Mouse (Mus musculus) midbrain, embryonic 14.5 days (tissue): Measurements from ENCODE around the gene Myl7. TPM values are rescaled to one million over a fixed set of nuclear protein-coding genes. Genes with fewer than 3 reads are reported as not detected.

Source experiments
- ATAC-seq: fragments of 200-750 bp; cut with Nextera tagmentation; 2 replicates; pipeline ENCODE4 v1.8.0; 2017; ENCODE audit warnings: moderate number of reproducible peaks, moderate library complexity; ENCODE audit not compliant: low FRiP score, low TSS enrichment
- DNase-seq: peaks from one replicate; pipeline ENCODE4 v3.0.0-alpha.2; 2015
- H3K27ac ChIP-seq: fragments of 300-500 bp; sonication (generic); replicated peaks from 2 replicates; pipeline ENCODE4 v1.5.1; 2014; ENCODE audit warnings: mild to moderate bottlenecking, low read depth, low read length, moderate library complexity
- H3K27me3 ChIP-seq: fragments of 300-500 bp; sonication (generic); 2 replicates; pipeline ENCODE4 v1.6.1; 2014; ENCODE audit warnings: low read length, control low read depth, mixed read lengths; ENCODE audit not compliant: control insufficient read depth, insufficient read depth
- H3K36me3 ChIP-seq: fragments of 300-500 bp; sonication (generic); 2 replicates; pipeline ENCODE4 v1.6.1; 2014; ENCODE audit warnings: low read length, control low read depth; ENCODE audit not compliant: control insufficient read depth, insufficient read depth
- H3K4me1 ChIP-seq: fragments of 300-500 bp; sonication (generic); 2 replicates; pipeline ENCODE4 v1.6.1; 2014; ENCODE audit warnings: mild to moderate bottlenecking, antibody characterized with exemption, low read length, control low read depth; ENCODE audit not compliant: control insufficient read depth, insufficient read depth
- H3K4me2 ChIP-seq: fragments of 300-500 bp; sonication (generic); 2 replicates; pipeline ENCODE4 v1.6.1; 2014; ENCODE audit warnings: mild to moderate bottlenecking, low read length, moderate library complexity
- H3K4me3 ChIP-seq: fragments of 300-500 bp; sonication (generic); replicated peaks from 2 replicates; pipeline ENCODE4 v1.5.1; 2014; ENCODE audit warnings: low read depth, low read length
- H3K9ac ChIP-seq: fragments of 300-500 bp; sonication (generic); replicated peaks from 2 replicates; pipeline ENCODE4 v1.6.1; 2014; ENCODE audit warnings: mild to moderate bottlenecking, low read length, moderate library complexity
- H3K9me3 ChIP-seq: fragments of 300-500 bp; sonication (generic); 2 replicates; pipeline ENCODE4 v1.6.1; 2016; ENCODE audit warnings: low read length, control low read depth, mixed read lengths; ENCODE audit not compliant: control insufficient read depth
- WGBS: fragments of 180-500 bp; shearing (Covaris S2); extraction: QIAGEN DNeasy Blood & Tissue Kit; methylation state at CpG from one replicate; pipeline ENCODE4 v1.1.7; 2014; 5-methylcytosine and 5-hydroxymethylcytosine counted together
- polyA plus RNA-seq: library from polyadenylated mRNA; unstranded; fragments of >200 nt; fragmentation: Nextera tagmentation; extraction: Ambion mirVana; gene quantifications from 2 replicates; pipeline ENCODE4 v1.2.1, GENCODE M21; 2014

Gene Myl7
- polyA plus RNA-seq, 1 experiment from 2014 or later = not detected

DNA sequence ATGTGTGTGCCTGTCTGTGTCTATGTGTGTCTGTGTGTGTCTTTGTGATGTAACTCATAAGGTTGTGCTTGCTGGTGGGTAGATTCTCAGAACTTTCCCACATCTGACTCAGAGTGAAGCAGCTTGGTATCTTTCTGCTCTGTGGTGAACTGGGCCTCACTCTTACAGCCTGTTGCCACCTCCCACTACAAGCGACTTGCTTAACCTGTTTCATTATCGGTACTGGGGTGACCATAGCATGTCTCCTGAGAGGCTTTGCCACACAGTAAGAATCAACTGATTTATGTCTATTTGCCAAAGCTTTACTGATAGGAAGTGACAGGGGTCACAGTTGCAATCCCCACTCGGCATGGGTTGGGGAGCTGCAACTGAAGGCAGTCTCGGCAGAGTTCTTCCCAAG, 10.1 kb upstream of the Myl7 start:
- Histone ChIP-seq H3K36me3 (no peaks in the 10 kb centered on the region), H3K27ac (no peak overlapping the region), H3K27me3 (no peaks in the 10 kb centered on the region), H3K4me1 (no peaks in the 10 kb centered on the region), H3K9me3 (no peaks in the 10 kb centered on the region), H3K4me2 (no peak overlapping the region), H3K9ac (no peak overlapping the region), H3K4me3 (no peak overlapping the region)
- DNase-seq (no peak), ATAC-seq (no peak)
- 89% methylated on average over 4 of the region's 4 CpGs for WGBS

DNA sequence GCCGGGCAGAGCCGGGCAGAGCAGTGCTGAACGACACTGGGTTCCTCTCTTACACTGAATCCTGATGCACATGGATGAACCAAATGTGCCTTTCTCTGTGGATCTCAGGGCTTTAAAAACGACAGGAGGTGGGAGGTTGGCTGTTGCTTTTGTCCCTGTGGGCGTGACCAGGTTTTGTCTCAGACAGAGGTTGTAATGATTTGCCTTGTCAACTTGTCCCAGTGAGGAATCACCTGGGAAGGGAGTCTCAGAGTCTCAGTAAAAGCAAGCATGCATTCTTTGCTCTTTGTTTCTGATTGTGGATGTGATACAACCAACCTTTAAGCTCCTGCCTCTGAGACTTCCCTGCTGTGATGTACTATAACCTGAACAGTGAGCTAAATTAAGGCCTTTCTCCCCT, 8.5 kb upstream of the Myl7 start:
- WGBS = 37% methylated on average over 5 of the region's 5 CpGs
- Histone ChIP-seq H3K9ac (no peak overlapping the region), H3K27ac (no peak overlapping the region), H3K27me3 (no peaks in the 10 kb centered on the region), H3K4me2 (no peak overlapping the region), H3K36me3 (no peaks in the 10 kb centered on the region), H3K4me3 (no peak overlapping the region), H3K9me3 (no peaks in the 10 kb centered on the region), H3K4me1 (peaks cover 8% of the 10 kb centered on the region; the same call in 1 of the 2 replicates)
- ATAC-seq = no peak
- no peak for DNase-seq

DNA sequence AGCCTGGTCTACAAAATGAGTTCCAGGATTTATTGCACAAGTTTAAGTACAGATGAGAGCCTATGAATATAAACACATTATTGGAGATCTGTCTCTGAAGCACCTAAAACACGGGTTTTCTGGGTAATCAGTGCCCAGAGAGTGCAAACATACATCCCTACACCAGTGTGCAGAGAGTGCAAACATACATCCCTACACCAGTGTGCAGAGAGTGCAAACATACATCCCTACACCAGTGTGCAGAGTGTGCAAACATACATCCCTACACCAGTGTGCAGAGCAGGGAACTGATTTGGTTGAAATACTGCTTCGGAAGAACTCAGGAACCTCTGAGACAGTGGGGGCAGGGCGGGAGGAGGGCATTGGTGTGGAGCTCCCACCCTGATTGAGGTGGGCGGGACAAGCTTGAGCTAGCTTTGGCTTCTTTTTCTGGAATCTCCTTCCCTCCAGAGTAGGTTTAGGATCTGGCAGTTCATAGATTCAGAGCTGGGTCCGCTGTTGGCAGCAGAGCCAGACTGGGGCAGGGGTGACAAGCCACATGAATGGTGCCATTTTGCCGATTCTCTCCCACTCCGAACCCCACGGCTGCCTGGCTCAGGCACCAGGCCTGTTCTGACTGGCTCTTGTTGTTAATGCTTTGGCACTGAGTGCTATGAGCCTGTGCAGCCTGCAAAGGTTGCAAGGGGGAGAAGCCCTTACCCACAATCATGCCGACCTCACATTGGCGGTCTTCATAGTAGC, 7.4 kb upstream of the Myl7 start:
- 85% methylated on average over 10 of the region's 10 CpGs for WGBS
- Histone ChIP-seq H3K4me1 (peaks cover 20% of the 10 kb centered on the region), H3K36me3 (no peaks in the 10 kb centered on the region), H3K9me3 (no peaks in the 10 kb centered on the region), H3K4me2 (no peak overlapping the region), H3K4me3 (no peak overlapping the region), H3K27me3 (no peaks in the 10 kb centered on the region), H3K9ac (no peak overlapping the region), H3K27ac (no peak overlapping the region)
- DNase-seq (no peak), ATAC-seq (no peak)

DNA sequence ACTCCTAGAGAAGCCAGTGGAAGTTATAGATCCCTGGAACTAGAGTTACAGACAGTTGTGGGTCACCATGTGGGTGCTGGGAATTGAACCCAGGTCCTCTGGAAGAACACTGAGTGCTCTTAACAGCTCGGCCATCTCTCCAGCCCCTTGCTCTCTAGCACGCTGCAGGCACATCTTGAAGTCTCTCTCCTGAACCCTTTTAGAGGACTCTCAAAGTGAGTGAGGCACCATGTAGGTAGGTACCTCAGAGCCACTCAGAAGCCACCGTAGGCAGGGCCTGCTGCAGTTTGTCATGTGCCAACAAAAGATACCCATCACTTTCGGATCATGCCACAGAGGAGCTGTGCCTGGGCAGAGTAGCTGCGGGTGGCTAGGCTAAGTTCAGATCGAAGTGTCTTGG, 6.3 kb upstream of the Myl7 start:
- Histone ChIP-seq H3K27ac (no peak overlapping the region), H3K9me3 (no peaks in the 10 kb centered on the region), H3K9ac (no peak overlapping the region), H3K4me1 (peaks cover 22% of the 10 kb centered on the region), H3K4me3 (no peak overlapping the region), H3K36me3 (no peaks in the 10 kb centered on the region), H3K4me2 (no peak overlapping the region), H3K27me3 (no peaks in the 10 kb centered on the region)
- ATAC-seq = no peak
- no peak for DNase-seq
- 95% methylated on average over 6 of the region's 6 CpGs for WGBS

DNA sequence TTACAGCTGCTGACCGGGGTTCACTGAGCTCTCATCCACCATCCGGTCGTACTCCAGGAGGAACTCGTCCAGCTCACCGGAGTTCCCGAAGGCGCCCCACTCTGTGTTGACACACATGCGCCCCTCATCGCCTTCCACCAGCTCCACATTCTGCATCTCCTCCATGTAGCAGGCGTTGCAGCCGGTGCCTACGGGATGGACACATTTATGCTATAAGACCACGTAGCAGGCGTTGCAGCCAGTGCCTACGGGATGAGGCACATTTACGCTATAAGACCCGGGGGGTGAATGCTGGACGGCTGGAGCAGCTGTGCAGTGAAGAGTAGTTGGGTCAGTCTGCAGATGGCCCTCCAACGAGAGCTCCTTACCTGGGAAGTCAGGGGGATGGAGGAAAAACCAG, 5.8 kb upstream of the Myl7 start:
- DNase-seq = no peak

GRCm38 (mm10) chr11:5903844-5904243, 5.3 kb upstream of the Myl7 start:
- Histone ChIP-seq H3K9me3 (no peaks in the 10 kb centered on the region), H3K4me1 (peaks cover 22% of the 10 kb centered on the region), H3K36me3 (no peaks in the 10 kb centered on the region), H3K4me3 (no peak overlapping the region), H3K27ac (no peak overlapping the region), H3K9ac (no peak overlapping the region), H3K27me3 (no peaks in the 10 kb centered on the region), H3K4me2 (no peak overlapping the region)
- 87% methylated on average over 2 of the region's 2 CpGs for WGBS
- no peak for DNase-seq
- no peak for ATAC-seq

More for the DNA sequence above, 5.8 kb upstream of the Myl7 start:
- no peak overlapping the region for H3K4me2 ChIP-seq
- peaks cover 22% of the 10 kb centered on the region for H3K4me1 ChIP-seq
- no peaks in the 10 kb centered on the region for H3K36me3 ChIP-seq
- WGBS = 84% methylated on average over 19 of the region's 19 CpGs
- H3K27ac ChIP-seq = no peak overlapping the region
- no peak overlapping the region for H3K4me3 ChIP-seq
- no peaks in the 10 kb centered on the region for H3K9me3 ChIP-seq
- no peaks in the 10 kb centered on the region for H3K27me3 ChIP-seq
- no peak overlapping the region for H3K9ac ChIP-seq
- no peak for ATAC-seq

GRCm38 (mm10) chr11:5902390-5902789, 3.8 kb upstream of the Myl7 start:
- H3K27me3 ChIP-seq = 0 out of 2 replicates have a peak, but pooled peaks cover 4% of the 10 kb centered on the region
- ATAC-seq (0 out of 2 replicates have a peak, but pooled peaks have one; percentile 16), DNase-seq (peak; percentile 62)
- H3K4me1 ChIP-seq = peaks cover 25% of the 10 kb centered on the region
- peak overlapping the region; percentile 82 for H3K4me2 ChIP-seq
- H3K4me3 ChIP-seq = peak overlapping the region; percentile 40
- H3K36me3 ChIP-seq = no peaks in the 10 kb centered on the region
- H3K9ac ChIP-seq = peak overlapping the region; percentile 70
- no peaks in the 10 kb centered on the region for H3K9me3 ChIP-seq
- H3K27ac ChIP-seq = peak overlapping the region; percentile 87
- WGBS = under 1% methylated on average over 6 of the region's 6 CpGs

DNA sequence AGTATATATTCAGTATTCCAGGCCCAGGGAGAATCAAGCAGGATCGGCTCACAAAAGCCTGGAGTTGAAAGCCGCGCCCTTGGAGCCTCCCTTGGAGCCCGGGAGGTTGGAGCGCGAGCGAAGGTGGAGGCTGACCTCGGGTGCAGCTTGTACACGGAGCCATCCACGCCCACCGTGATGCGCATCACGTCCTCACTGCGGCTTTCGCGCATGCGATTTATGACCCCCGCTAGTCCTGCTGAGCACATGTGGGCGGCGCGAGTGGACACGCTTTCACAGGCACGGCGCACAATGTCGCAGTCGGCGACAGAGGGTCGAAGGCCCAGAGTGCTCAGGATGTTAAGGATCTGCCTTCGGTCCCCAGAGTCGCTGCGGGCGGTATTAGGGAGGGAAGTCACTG, 3.4 kb upstream of the Myl7 start:
- Histone ChIP-seq H3K36me3 (no peaks in the 10 kb centered on the region), H3K4me1 (peaks cover 25% of the 10 kb centered on the region), H3K4me2 (peak overlapping the region; percentile 82), H3K9ac (peak overlapping the region; percentile 70), H3K4me3 (peak overlapping the region; percentile 40), H3K9me3 (no peaks in the 10 kb centered on the region), H3K27me3 (0 out of 2 replicates have a peak, but pooled peaks cover 4% of the 10 kb centered on the region), H3K27ac (peak overlapping the region; percentile 87)
- under 1% methylated on average over 32 of the region's 32 CpGs for WGBS
- peak; percentile 87 for ATAC-seq
- DNase-seq = peak; percentile 93

DNA sequence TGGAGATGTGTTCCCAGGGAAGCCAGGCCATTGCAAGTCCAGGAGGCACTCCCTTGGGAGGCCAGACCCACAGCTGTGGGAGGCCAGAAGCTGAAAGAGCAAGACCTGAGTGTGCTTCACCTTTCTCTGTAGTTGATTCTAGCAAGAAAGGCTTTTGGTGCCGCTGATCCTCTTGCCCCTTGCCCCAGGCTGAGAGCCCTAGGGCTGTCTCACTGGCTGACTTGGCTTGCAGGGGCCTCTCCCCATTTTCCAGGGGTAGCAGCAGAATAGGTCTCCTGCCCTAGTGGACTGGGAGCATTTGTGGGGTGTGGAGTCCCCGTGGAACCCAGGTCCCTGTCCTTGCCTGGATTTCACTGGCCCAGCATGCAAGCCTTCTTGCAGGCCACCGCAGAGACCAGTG, 2.7 kb upstream of the Myl7 start:
- no peaks in the 10 kb centered on the region for H3K36me3 ChIP-seq
- peaks cover 25% of the 10 kb centered on the region for H3K4me1 ChIP-seq
- H3K27me3 ChIP-seq = 0 out of 2 replicates have a peak, but pooled peaks cover 4% of the 10 kb centered on the region
- 11% methylated on average over 3 of the region's 3 CpGs for WGBS
- peak overlapping the region; percentile 40 for H3K4me3 ChIP-seq
- H3K9me3 ChIP-seq = no peaks in the 10 kb centered on the region
- H3K4me2 ChIP-seq = peak overlapping the region; percentile 82
- no peak for ATAC-seq
- H3K9ac ChIP-seq = peak overlapping the region; percentile 70
- H3K27ac ChIP-seq = peak overlapping the region; percentile 87
- peak; percentile 32 for DNase-seq
